Mouse (Mus musculus): Measurements from ENCODE around the gene Cdk5. TPM values are rescaled to one million over a fixed set of nuclear protein-coding genes. Genes with fewer than 3 reads are reported as not detected.

The Cdk5 gene
- polyA plus RNA-seq (2016; fragmentation: Nextera tagmentation; extraction: Ambion mirVana) = 49.0 and 61.6 TPM in 2 replicates

DNA sequence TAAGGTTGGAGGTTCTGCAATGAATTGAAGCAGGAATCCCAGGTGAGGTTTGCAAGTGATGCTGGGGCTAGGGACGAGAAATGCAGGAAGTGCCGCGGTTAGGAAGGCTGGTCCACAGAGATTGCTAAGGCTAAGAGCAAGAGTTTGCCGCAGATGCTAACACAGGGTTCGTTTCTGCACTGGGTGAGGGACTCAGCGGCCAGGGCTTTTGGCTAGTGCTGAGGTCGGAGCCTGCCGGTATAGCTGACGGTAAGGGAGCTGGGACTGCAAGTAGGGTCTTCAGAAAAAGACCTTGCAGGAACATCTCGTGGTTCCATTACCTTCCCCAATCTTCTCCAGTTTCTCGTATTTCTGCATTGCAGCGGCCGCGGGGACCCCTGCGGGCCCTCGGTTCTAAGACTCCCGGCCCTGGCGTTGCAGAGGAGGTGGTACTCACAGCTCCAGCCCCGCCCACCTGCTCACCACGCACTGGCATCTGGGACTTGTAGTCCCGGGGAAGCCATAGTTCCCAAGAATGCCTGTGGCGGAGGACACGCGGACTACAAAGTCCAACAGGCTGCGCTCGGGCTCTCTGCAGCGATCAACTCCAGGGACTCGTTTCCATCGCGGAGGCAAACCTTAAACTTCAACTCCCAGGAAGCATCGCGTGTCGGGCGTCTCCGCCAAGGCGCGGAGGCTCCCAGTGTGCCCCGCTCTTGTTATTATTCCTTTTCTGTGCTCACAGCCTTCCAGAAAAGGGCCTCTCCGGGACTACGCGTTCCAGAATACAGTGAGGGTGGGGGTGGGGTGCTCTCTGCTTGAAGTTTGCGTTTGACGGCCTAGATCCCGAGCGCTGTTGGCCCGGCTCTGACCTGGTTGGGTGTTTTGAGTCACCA lies at the start of gene Cdk5, which contains the start of gene Slc4a2:
Cdk5 (minus strand) TSS at position 402 of the 875 bp plus-strand sequence.
Slc4a2 (plus strand) TSS at position 709 of the 875 bp plus-strand sequence.
- DNase-seq (ENCODE audit: low spot score) = peak; percentile 99
- WGBS = under 1% methylated on average over 46 of the region's 46 CpGs
- Histone ChIP-seq H3K9me3 (replicated peaks) (no peaks in the 10 kb centered on the region), H3K27ac (replicated peaks) (peak within 1 kb of the TSS; percentile 88), H3K4me1 (peaks cover 61% of the 10 kb centered on the region), H3K4me3 (peak within 1 kb of the TSS; percentile 76), H3K27me3 (ENCODE audit: low read depth, poor library complexity, severe bottlenecking) (peaks cover 24% of the 10 kb centered on the region), H3K36me3 (peaks cover 27% of the 10 kb centered on the region)

DNA sequence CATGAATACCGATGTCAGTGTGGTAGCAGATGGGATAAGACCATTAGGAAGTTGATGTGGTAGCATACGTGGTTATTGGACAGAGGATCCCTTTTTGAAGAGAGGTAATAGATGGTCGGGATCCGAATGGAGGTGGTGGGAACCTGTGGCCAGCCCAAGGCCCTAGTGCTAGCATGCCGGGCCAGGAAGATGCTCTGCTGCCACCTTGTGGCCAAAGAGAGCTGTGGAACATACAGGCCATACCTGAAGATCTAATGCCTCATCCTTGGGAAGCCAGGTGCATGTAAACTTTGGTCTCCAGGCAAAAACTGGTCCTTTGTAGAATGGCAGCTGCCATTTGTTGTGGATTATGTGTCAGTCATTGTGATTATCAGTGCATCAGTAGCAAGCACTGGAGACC lies 47.3 kb upstream of the Cdk5 start:
- DNase-seq (ENCODE audit: low spot score) = peak; percentile 72
- Histone ChIP-seq H3K9me3 (replicated peaks) (no peaks in the 10 kb centered on the region), H3K27me3 (ENCODE audit: low read depth, poor library complexity, severe bottlenecking) (peaks cover 40% of the 10 kb centered on the region), H3K27ac (replicated peaks) (no peak overlapping the region), H3K36me3 (peaks cover 15% of the 10 kb centered on the region), H3K4me3 (no peak overlapping the region), H3K4me1 (peaks cover 52% of the 10 kb centered on the region)
- WGBS = 12% methylated on average over 5 of the region's 5 CpGs

DNA sequence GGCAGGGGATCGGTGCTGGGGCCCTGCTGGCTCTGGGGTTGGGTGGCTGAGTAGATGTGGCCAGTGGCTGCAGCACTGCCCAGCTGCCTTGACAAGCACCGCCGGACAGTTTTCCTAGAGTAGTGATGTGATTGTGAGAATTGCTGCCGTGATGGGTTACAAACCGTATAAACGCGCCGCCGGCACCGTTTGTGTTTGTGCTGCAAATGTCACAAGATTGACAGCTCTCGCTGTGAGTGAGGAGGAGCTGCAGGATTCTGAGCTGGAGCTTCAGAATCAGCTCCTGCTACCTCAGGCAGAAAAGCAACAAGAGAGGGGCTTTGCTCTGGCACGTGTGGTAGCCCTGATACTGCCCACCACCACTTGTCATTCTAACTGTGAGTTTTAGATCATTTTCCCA lies 43.4 kb upstream of the Cdk5 start:
- no peak for DNase-seq (ENCODE audit: low spot score)
- H3K4me3 ChIP-seq = no peak overlapping the region
- no peak overlapping the region for H3K27ac ChIP-seq (replicated peaks)
- peaks cover 2% of the 10 kb centered on the region; the same call in 1 of the 2 replicates for H3K27me3 ChIP-seq (ENCODE audit: low read depth, poor library complexity, severe bottlenecking)
- peaks cover 12% of the 10 kb centered on the region for H3K36me3 ChIP-seq
- H3K4me1 ChIP-seq = peaks cover 35% of the 10 kb centered on the region
- WGBS = 48% methylated on average over 12 of the region's 12 CpGs
- no peaks in the 10 kb centered on the region for H3K9me3 ChIP-seq (replicated peaks)

DNA sequence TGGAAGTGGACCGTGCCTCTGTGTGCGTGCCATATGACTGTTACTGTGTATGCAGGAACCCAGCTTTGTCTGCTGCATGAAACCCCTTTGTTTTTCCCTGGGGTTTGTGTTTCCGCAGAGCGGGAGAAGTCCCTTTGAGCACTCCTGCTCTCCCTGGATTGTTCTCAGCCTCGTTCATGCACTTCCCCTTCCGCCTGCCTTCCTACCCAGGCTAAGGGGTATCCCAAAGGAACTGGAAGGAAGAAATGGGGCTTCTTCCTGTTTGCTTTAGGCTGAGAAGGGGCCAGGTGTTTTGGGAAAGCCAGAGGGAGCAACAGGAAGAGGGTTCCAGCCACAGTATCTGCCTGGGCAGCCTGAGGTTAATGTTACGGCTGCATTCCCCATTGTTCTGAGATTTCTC lies 32.3 kb upstream of the Cdk5 start:
- peaks cover 52% of the 10 kb centered on the region for H3K36me3 ChIP-seq
- 68% methylated on average over 7 of the region's 7 CpGs for WGBS
- peak overlapping the region; percentile 85 for H3K4me3 ChIP-seq
- H3K27ac ChIP-seq (replicated peaks) = peak overlapping the region; percentile 95
- peaks cover 50% of the 10 kb centered on the region for H3K4me1 ChIP-seq
- peaks cover 4% of the 10 kb centered on the region; the same call in 1 of the 2 replicates for H3K27me3 ChIP-seq (ENCODE audit: low read depth, poor library complexity, severe bottlenecking)
- no peak for DNase-seq (ENCODE audit: low spot score)
- H3K9me3 ChIP-seq (replicated peaks) = no peaks in the 10 kb centered on the region

DNA sequence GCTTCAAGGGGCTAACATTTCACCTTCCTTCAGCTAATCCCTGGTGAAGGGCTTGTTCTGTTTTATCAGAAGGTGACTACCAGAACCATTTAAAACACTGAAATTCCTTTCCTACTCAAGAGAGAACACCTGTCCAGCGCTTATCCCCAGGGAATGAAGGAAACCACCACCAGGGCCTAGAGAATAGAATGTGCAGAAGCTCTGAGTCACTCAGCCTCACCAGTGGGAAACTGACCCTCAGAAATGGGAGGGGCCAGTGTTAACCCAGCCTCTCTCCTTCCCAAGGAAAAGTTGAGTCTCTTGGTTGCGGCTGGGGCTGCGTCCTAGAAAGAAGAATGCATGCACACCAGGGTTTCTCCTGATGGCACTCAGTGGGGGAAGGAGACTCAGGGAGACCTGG lies 31.7 kb upstream of the Cdk5 start:
- Histone ChIP-seq H3K36me3 (peaks cover 46% of the 10 kb centered on the region), H3K27me3 (ENCODE audit: low read depth, poor library complexity, severe bottlenecking) (peaks cover 6% of the 10 kb centered on the region; the same call in 1 of the 2 replicates), H3K9me3 (replicated peaks) (no peaks in the 10 kb centered on the region), H3K4me1 (peaks cover 50% of the 10 kb centered on the region), H3K27ac (replicated peaks) (peak overlapping the region; percentile 95; the same call in 1 of the 2 replicates), H3K4me3 (peak overlapping the region; percentile 85)
- WGBS = 53% methylated on average over 3 of the region's 3 CpGs
- no peak for DNase-seq (ENCODE audit: low spot score)

DNA sequence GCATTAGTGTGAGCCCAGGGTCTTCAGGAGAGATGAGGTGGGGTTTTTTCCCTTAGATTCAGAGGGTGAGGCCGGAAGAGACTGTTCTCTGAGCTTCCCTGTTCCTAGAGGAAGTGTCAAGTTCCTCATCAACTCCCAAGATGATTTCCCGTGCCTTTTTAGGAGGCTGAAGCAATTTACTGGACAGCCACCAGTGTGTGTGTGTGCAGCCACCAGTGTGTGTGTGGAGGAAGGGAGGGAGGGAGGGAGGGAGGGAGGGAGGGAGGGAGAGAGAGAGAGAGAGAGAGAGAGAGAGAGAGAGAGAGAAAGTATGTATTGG lies 30.6 kb upstream of the Cdk5 start:
- peak overlapping the region; percentile 85 for H3K4me3 ChIP-seq
- peaks cover 50% of the 10 kb centered on the region for H3K4me1 ChIP-seq
- 35% methylated on average over 2 of the region's 2 CpGs for WGBS
- H3K36me3 ChIP-seq = peaks cover 39% of the 10 kb centered on the region
- H3K27ac ChIP-seq (replicated peaks) = peak overlapping the region; percentile 95
- DNase-seq (ENCODE audit: low spot score) = no peak
- H3K27me3 ChIP-seq (ENCODE audit: low read depth, poor library complexity, severe bottlenecking) = peaks cover 17% of the 10 kb centered on the region
- H3K9me3 ChIP-seq (replicated peaks) = no peaks in the 10 kb centered on the region

DNA sequence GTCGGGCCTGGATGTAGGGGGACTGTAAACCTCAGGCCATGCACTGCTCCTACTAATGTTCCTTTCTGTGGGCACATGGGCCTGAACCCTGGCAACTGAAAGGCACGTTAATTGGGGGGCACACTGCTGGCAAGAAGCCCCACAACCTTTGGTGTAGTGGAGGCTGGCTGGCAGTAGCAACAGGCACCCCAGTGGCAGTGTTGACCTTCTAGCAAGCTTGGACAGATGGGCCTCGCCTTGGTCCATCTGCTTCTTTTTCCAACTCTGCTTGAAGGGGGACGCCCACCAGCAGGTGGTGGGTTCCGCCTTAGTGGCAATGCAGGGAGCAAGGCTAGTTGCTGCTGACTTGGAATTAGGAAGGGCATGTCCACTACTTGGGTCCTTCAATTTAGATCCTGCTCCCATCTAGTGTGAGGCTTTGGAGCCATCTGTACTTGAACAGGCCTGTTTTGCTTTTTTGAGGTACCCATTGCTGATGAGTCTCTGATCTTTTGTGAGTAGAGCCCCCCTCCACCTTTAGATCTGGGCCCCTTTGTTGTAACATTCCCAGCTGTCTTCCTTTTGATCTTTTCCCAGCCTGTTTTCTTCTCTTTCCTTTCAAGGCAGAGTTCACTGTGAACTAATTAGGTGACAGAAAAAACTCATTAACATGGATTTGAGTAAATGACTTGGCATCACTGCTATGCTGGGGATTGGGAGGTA lies 30.1 kb upstream of the Cdk5 start:
- peaks cover 50% of the 10 kb centered on the region for H3K4me1 ChIP-seq
- WGBS = 11% methylated on average over 5 of the region's 5 CpGs
- peak; percentile 42 for DNase-seq (ENCODE audit: low spot score)

DNA sequence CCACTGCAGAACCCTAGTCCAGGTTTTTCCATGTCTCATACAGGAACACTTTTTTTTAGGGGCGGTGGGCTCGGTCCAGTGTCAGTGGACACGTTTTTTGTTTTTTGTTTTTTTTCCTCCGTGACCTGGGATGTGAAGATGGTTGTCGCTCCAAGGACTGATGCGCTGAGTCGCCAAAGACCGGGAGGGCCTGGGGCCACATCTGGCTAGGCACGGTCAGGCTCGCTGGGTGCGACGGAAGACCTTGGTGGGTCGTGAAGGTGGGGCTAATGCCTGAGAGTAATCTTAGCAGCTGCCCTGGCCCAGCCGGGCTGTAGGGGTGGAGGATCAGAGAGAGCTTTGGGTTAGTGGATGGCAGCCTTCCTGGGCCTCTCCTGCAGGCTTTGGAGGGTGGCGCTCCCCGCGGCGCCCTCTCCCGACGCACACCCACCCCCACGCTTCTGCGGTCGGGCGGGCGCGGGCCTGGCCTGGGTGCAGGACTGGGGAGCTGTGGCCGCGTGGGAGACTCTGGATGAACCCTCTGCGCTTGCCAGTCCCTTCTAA lies 29.4 kb upstream of the Cdk5 start:
- DNase-seq (ENCODE audit: low spot score) = peak; percentile 37
- peak overlapping the region; percentile 85 for H3K4me3 ChIP-seq
- peaks cover 55% of the 10 kb centered on the region for H3K4me1 ChIP-seq
- peaks cover 27% of the 10 kb centered on the region for H3K36me3 ChIP-seq
- under 1% methylated on average over 29 of the region's 29 CpGs for WGBS
- peaks cover 25% of the 10 kb centered on the region for H3K27me3 ChIP-seq (ENCODE audit: low read depth, poor library complexity, severe bottlenecking)
- no peaks in the 10 kb centered on the region for H3K9me3 ChIP-seq (replicated peaks)
- peak overlapping the region; percentile 95 for H3K27ac ChIP-seq (replicated peaks)

More for the DNA sequence above, 30.1 kb upstream of the Cdk5 start:
- Histone ChIP-seq H3K27me3 (ENCODE audit: low read depth, poor library complexity, severe bottlenecking) (peaks cover 22% of the 10 kb centered on the region), H3K36me3 (peaks cover 34% of the 10 kb centered on the region), H3K9me3 (replicated peaks) (no peaks in the 10 kb centered on the region), H3K27ac (replicated peaks) (peak overlapping the region; percentile 95), H3K4me3 (peak overlapping the region; percentile 85)

DNA sequence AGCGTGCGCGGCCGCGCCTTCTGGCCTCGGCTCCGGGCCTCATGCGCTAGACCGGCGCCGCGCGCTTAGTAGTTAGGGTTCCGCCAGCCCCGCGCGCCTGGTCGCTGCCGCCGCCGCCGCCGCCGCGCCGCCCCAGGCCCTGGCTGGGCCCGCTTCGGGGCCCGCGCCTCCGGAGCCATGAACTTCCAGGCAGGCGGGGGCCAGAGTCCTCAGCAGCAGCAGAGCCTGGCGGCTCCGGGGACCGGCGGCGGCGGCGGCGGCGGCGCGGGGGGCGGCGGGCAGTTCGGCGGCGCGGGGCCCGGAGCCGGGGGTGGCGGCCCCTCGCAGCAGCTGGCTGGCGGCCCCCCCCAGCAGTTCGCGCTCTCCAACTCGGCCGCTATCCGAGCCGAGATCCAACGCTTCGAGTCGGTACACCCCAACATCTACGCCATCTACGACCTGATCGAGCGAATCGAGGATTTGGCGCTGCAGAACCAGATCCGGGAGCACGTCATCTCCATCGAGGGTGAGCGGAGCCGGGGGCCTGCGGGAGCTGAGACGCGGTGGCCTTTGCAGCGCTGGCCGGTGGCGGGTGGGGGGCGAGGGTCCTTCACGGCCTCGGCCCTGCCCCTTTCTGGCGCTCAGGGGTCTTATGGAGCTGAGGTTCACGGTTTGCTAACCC lies 28.8 kb upstream of the Cdk5 start, which contains the start of gene Agap3:
Agap3 (plus strand) TSS at position 148 of the 661 bp plus-strand sequence.
- under 1% methylated on average over 85 of the region's 85 CpGs for WGBS
- peaks cover 21% of the 10 kb centered on the region for H3K36me3 ChIP-seq
- H3K27me3 ChIP-seq (ENCODE audit: low read depth, poor library complexity, severe bottlenecking) = peaks cover 25% of the 10 kb centered on the region
- H3K4me3 ChIP-seq = peak within 1 kb of the TSS; percentile 85
- H3K4me1 ChIP-seq = peaks cover 61% of the 10 kb centered on the region
- DNase-seq (ENCODE audit: low spot score) = peak; percentile 62
- H3K27ac ChIP-seq (replicated peaks) = peak within 1 kb of the TSS; percentile 95
- H3K9me3 ChIP-seq (replicated peaks) = no peaks in the 10 kb centered on the region

DNA sequence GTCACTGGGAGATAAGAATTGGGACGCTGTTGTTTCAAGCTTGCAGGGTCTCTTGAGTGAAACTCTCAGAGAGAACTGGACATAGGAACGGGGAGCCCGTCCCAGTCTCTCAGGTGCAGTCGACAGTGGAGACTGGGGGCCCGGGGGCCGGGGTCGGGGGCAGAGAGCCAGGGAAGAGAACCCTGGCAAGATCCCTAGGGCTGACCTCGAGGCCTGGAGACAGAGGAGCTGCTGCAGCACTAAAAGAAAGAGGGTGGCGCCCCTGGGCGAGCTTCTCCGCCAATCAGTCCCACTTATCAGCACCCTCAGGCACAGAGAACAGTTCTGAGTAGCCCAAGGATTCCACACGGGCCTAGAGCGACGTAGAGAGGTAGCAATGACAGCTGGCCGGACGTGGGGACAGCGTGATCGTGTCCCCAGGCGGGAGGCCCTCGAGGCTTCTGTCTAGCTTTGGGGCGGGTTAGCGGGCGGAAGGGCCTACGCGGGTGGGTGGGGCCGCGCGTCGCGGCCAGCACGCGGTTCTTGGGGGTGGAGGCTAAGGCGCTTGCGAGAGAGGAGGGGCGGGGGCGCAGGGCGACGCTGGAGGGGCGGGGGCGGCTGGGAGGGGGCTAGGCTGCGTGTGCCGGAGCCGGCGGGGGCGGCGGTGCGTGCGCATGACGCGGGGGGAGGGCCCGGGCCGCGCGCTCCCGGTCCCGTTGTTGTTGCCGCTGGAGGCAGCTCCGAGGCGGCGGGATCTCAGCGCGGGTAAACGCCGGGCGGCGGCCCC lies 28.1 kb upstream of the Cdk5 start:
- peaks cover 65% of the 10 kb centered on the region for H3K4me1 ChIP-seq
- H3K4me3 ChIP-seq = peak overlapping the region; percentile 85
- WGBS = 2% methylated on average over 60 of the region's 66 CpGs
- peaks cover 25% of the 10 kb centered on the region for H3K27me3 ChIP-seq (ENCODE audit: low read depth, poor library complexity, severe bottlenecking)
- peak overlapping the region; percentile 95 for H3K27ac ChIP-seq (replicated peaks)
- peaks cover 16% of the 10 kb centered on the region for H3K36me3 ChIP-seq
- peak; percentile 89 for DNase-seq (ENCODE audit: low spot score)
- H3K9me3 ChIP-seq (replicated peaks) = no peaks in the 10 kb centered on the region

DNA sequence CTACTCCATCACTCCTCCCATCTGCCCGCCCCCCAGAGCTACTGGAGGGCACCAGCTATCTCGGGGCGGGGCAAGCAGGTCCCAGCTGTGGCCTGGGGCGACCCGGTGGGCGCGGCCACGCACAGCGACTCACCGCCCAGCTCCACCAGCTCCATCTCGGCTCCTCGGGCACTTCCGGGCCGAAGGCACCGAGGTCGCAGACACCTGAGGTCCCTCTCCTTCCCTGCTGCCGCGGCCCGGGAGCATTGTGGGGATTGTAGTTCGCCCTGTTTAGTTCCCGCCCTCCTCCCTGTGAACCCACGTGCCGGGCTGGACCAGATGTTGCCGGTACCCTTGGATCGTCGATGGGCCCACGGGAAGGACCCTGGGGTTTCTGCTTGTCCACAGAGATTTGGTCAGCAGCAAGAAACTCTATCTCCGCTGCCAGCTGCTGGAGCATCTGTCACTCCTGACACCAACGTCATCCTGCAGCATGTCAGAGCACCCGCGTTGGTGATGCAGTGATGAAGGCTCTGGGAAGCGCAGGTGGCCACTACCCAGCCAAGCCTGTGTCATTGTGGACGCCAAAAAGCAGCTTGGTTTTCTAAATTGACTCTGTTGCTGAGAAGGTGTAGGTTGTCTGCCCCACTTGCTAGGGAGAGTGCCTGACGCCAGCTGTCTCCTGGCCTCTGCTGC lies 24.4 kb upstream of the Cdk5 start, which contains the start of gene Tmub1:
Tmub1 (minus strand) TSS at position 231 of the 675 bp plus-strand sequence.
- DNase-seq (ENCODE audit: low spot score) = peak; percentile 83
- H3K36me3 ChIP-seq = peaks cover 13% of the 10 kb centered on the region
- no peaks in the 10 kb centered on the region for H3K9me3 ChIP-seq (replicated peaks)
- peaks cover 59% of the 10 kb centered on the region for H3K4me1 ChIP-seq
- WGBS = 3% methylated on average over 34 of the region's 34 CpGs
- peaks cover 25% of the 10 kb centered on the region for H3K27me3 ChIP-seq (ENCODE audit: low read depth, poor library complexity, severe bottlenecking)
- peak within 1 kb of the TSS; percentile 79 for H3K4me3 ChIP-seq
- peak within 1 kb of the TSS; percentile 86 for H3K27ac ChIP-seq (replicated peaks)
